Mouse (Mus musculus) heart, embryonic 15.5 days (tissue): ENCODE measurements around the gene Gm4969. TPM values are rescaled to one million over a fixed set of nuclear protein-coding genes. Genes with fewer than 3 reads are reported as not detected.
A peak's percentile ranks its signal among the peaks of the same experiment; 100 is the strongest.

ENCODE experiments used
- ATAC-seq: fragments of 200-750 bp; cut with Nextera tagmentation; replicated peaks from 2 replicates; pipeline ENCODE4 v1.8.0; 2017; ENCODE audit warnings: low read depth, moderate TSS enrichment; ENCODE audit not compliant: insufficient number of reproducible peaks, insufficient read depth, low FRiP score
- H3K27ac ChIP-seq: fragments of 300-500 bp; sonication (generic); 2 replicates; pipeline ENCODE4 v1.5.1; 2015; ENCODE audit warnings: mild to moderate bottlenecking, inconsistent platforms
- H3K27me3 ChIP-seq: fragments of 300-500 bp; sonication (generic); 2 replicates; pipeline ENCODE4 v1.6.1; 2015; ENCODE audit warnings: inconsistent platforms
- H3K36me3 ChIP-seq: fragments of 300-500 bp; sonication (generic); 2 replicates; pipeline ENCODE4 v1.6.1; 2015; ENCODE audit warnings: mild to moderate bottlenecking, inconsistent platforms
- H3K4me1 ChIP-seq: fragments of 300-500 bp; sonication (generic); replicated peaks from 2 replicates; pipeline ENCODE4 v1.6.1; 2015; ENCODE audit warnings: inconsistent platforms
- H3K4me2 ChIP-seq: fragments of 300-500 bp; sonication (generic); 2 replicates; pipeline ENCODE4 v1.6.1; 2015; ENCODE audit warnings: inconsistent platforms, mild to moderate bottlenecking, moderate library complexity
- H3K4me3 ChIP-seq: fragments of 300-500 bp; sonication (generic); 2 replicates; pipeline ENCODE4 v1.5.1; 2015; ENCODE audit warnings: mild to moderate bottlenecking, inconsistent platforms
- H3K9ac ChIP-seq: fragments of 300-500 bp; sonication (generic); 2 replicates; pipeline ENCODE4 v1.6.1; 2015; ENCODE audit warnings: mild to moderate bottlenecking, inconsistent platforms
- H3K9me3 ChIP-seq: fragments of 300-500 bp; sonication (generic); replicated peaks from 2 replicates; pipeline ENCODE4 v1.6.1; 2016; ENCODE audit warnings: inconsistent platforms
- WGBS: fragments of 180-500 bp; shearing (Covaris S2); methylation state at CpG from one replicate; pipeline ENCODE4 v1.1.7; 2015; ENCODE audit warnings: mixed read lengths; 5-methylcytosine and 5-hydroxymethylcytosine counted together
- polyA plus RNA-seq: library from polyadenylated mRNA; unstranded; fragments of >200 nt; fragmentation: Nextera tagmentation; extraction: Ambion mirVana; gene quantifications from 2 replicates; pipeline ENCODE4 v1.2.1, GENCODE M21; 2015

Gene Gm4969
- polyA plus RNA-seq, 1 experiment from 2014 or later = 0.73 TPM

GRCm38 (mm10) chr7:19083701-19084100, 34.5 kb downstream of the Gm4969 start, which contains the start of gene Dmpk:
TSS of gene Dmpk (plus strand) at chr7:19083849.
- Histone ChIP-seq H3K9me3 (no peaks in the 10 kb centered on the region), H3K27ac (peak within 1 kb of the TSS; percentile 86), H3K36me3 (peaks cover 43% of the 10 kb centered on the region), H3K9ac (peak within 1 kb of the TSS; percentile 47), H3K4me1 (peaks cover 71% of the 10 kb centered on the region), H3K4me3 (peak within 1 kb of the TSS; percentile 46), H3K4me2 (peak within 1 kb of the TSS; percentile 63), H3K27me3 (no peaks in the 10 kb centered on the region)
- WGBS = 27% methylated on average over 10 of the region's 10 CpGs
- peak; percentile 71 for ATAC-seq

- Histone ChIP-seq H3K9ac (peak overlapping the region; percentile 47), H3K27me3 (no peaks in the 10 kb centered on the region), H3K4me1 (peaks cover 74% of the 10 kb centered on the region), H3K36me3 (peaks cover 43% of the 10 kb centered on the region), H3K9me3 (no peaks in the 10 kb centered on the region), H3K27ac (peak overlapping the region; percentile 86), H3K4me2 (peak overlapping the region; percentile 63), H3K4me3 (peak overlapping the region; percentile 46)
- ATAC-seq = peak; percentile 61
- WGBS = 24% methylated on average over 6 of the region's 6 CpGs
Measured at GRCm38 (mm10) chr7:19083096-19083495, 35.1 kb downstream of the Gm4969 start.

- no peaks in the 10 kb centered on the region for H3K9me3 ChIP-seq
- peak overlapping the region; percentile 63; the same call in 1 of the 2 replicates for H3K4me2 ChIP-seq
- H3K36me3 ChIP-seq = peaks cover 36% of the 10 kb centered on the region
- ATAC-seq = no peak
- no peaks in the 10 kb centered on the region for H3K27me3 ChIP-seq
- H3K9ac ChIP-seq = peak overlapping the region; percentile 47
- H3K4me3 ChIP-seq = no peak overlapping the region
- peaks cover 83% of the 10 kb centered on the region for H3K4me1 ChIP-seq
- peak overlapping the region; percentile 86 for H3K27ac ChIP-seq
- WGBS = 79% methylated on average over 4 of the region's 4 CpGs
Measured at GRCm38 (mm10) chr7:19082171-19082570, 36.0 kb downstream of the Gm4969 start.

- no peak for ATAC-seq
- Histone ChIP-seq H3K27ac (no peak overlapping the region), H3K27me3 (no peaks in the 10 kb centered on the region), H3K9ac (no peak overlapping the region), H3K4me1 (peaks cover 74% of the 10 kb centered on the region), H3K36me3 (peaks cover 36% of the 10 kb centered on the region), H3K9me3 (no peaks in the 10 kb centered on the region), H3K4me3 (no peak overlapping the region), H3K4me2 (no peak overlapping the region)
- 83% methylated on average over 19 of the region's 19 CpGs for WGBS
Measured at GRCm38 (mm10) chr7:19080451-19080950, 37.7 kb downstream of the Gm4969 start.

GRCm38 (mm10) chr7:19078732-19079131, 39.4 kb downstream of the Gm4969 start:
- no peaks in the 10 kb centered on the region for H3K9me3 ChIP-seq
- no peak for ATAC-seq
- H3K27ac ChIP-seq = no peak overlapping the region
- no peak overlapping the region for H3K4me3 ChIP-seq
- WGBS = 76% methylated on average over 3 of the region's 3 CpGs
- H3K4me1 ChIP-seq = peaks cover 62% of the 10 kb centered on the region
- H3K36me3 ChIP-seq = peaks cover 36% of the 10 kb centered on the region
- H3K27me3 ChIP-seq = no peaks in the 10 kb centered on the region
- H3K4me2 ChIP-seq = no peak overlapping the region
- H3K9ac ChIP-seq = no peak overlapping the region

- peak overlapping the region; percentile 83 for H3K27ac ChIP-seq
Measured at GRCm38 (mm10) chr7:19077761-19078160, 40.4 kb downstream of the Gm4969 start.

GRCm38 (mm10) chr7:19076586-19076991, 41.6 kb downstream of the Gm4969 start:
- Histone ChIP-seq H3K4me1 (peaks cover 40% of the 10 kb centered on the region), H3K27ac (peak overlapping the region; percentile 83), H3K27me3 (no peaks in the 10 kb centered on the region), H3K36me3 (peaks cover 32% of the 10 kb centered on the region), H3K4me2 (peak overlapping the region; percentile 83), H3K4me3 (peak overlapping the region; percentile 96), H3K9ac (peak overlapping the region; percentile 99), H3K9me3 (no peaks in the 10 kb centered on the region)
- ATAC-seq = no peak; the same call in 1 of the 2 replicates
- under 1% methylated on average over 22 of the region's 22 CpGs for WGBS

More at GRCm38 (mm10) chr7:19077761-19078160, 40.4 kb downstream of the Gm4969 start:
- H3K4me3 ChIP-seq = peak overlapping the region; percentile 96
- peaks cover 36% of the 10 kb centered on the region for H3K36me3 ChIP-seq
- peaks cover 52% of the 10 kb centered on the region for H3K4me1 ChIP-seq
- no peaks in the 10 kb centered on the region for H3K27me3 ChIP-seq
- ATAC-seq = no peak
- WGBS = 64% methylated on average over 14 of the region's 14 CpGs
- H3K4me2 ChIP-seq = peak overlapping the region; percentile 83
- peak overlapping the region; percentile 99 for H3K9ac ChIP-seq
- H3K9me3 ChIP-seq = no peaks in the 10 kb centered on the region

- Histone ChIP-seq H3K27me3 (no peaks in the 10 kb centered on the region), H3K4me2 (peak within 1 kb of the TSS; percentile 83), H3K4me3 (peak within 1 kb of the TSS; percentile 96), H3K4me1 (peaks cover 34% of the 10 kb centered on the region), H3K9me3 (no peaks in the 10 kb centered on the region), H3K9ac (peak within 1 kb of the TSS; percentile 99), H3K36me3 (peaks cover 25% of the 10 kb centered on the region), H3K27ac (peak within 1 kb of the TSS; percentile 83)
- whole genome bisulfite sequencing = 1% methylated on average over 84 of the region's 91 CpGs
- ATAC-seq = peak; percentile 96
Measured at GRCm38 (mm10) chr7:19075723-19076585, 42.2 kb downstream of the Gm4969 start, which contains the start of gene Dmwd. TSS of gene Dmwd (plus strand) at chr7:19076227.

GRCm38 (mm10) chr7:19075231-19075630, 42.9 kb downstream of the Gm4969 start:
- H3K4me1 ChIP-seq = peaks cover 33% of the 10 kb centered on the region
- 48% methylated on average over 5 of the region's 5 CpGs for WGBS
- H3K9ac ChIP-seq = 0 out of 2 replicates have a peak overlapping the region, but pooled peaks have one; percentile 35
- H3K27me3 ChIP-seq = no peaks in the 10 kb centered on the region
- no peak for ATAC-seq
- H3K36me3 ChIP-seq = peaks cover 18% of the 10 kb centered on the region
- peak overlapping the region; percentile 96 for H3K4me3 ChIP-seq
- no peak overlapping the region for H3K27ac ChIP-seq
- peak overlapping the region; percentile 83 for H3K4me2 ChIP-seq
- H3K9me3 ChIP-seq = no peaks in the 10 kb centered on the region

GRCm38 (mm10) chr7:19074494-19074893, 43.7 kb downstream of the Gm4969 start:
- H3K4me1 ChIP-seq = peaks cover 33% of the 10 kb centered on the region
- no peak for ATAC-seq
- 94% methylated on average over 6 of the region's 6 CpGs for WGBS
- H3K9me3 ChIP-seq = no peaks in the 10 kb centered on the region
- H3K27me3 ChIP-seq = no peaks in the 10 kb centered on the region
- peaks cover 14% of the 10 kb centered on the region; the same call in 1 of the 2 replicates for H3K36me3 ChIP-seq
- no peak overlapping the region for H3K27ac ChIP-seq
- H3K4me2 ChIP-seq = no peak overlapping the region
- no peak overlapping the region for H3K4me3 ChIP-seq
- H3K9ac ChIP-seq = no peak overlapping the region

GRCm38 (mm10) chr7:19073504-19073903, 44.7 kb downstream of the Gm4969 start:
- Histone ChIP-seq H3K4me3 (no peak overlapping the region), H3K27me3 (no peaks in the 10 kb centered on the region), H3K9ac (no peak overlapping the region), H3K27ac (no peak overlapping the region), H3K9me3 (no peaks in the 10 kb centered on the region), H3K36me3 (peaks cover 6% of the 10 kb centered on the region; the same call in 1 of the 2 replicates), H3K4me1 (peaks cover 26% of the 10 kb centered on the region), H3K4me2 (no peak overlapping the region)
- 81% methylated on average over 9 of the region's 9 CpGs for WGBS
- no peak for ATAC-seq
